Mouse (Mus musculus) limb, embryonic 13.5 days (tissue): ENCODE data around the gene Mettl21a. TPM values are rescaled to one million over a fixed set of nuclear protein-coding genes. Genes with fewer than 3 reads are reported as not detected.

ENCODE experiments used
- polyA plus RNA-seq: library from polyadenylated mRNA; unstranded; fragments of >200 nt; fragmentation: Nextera tagmentation; extraction: Ambion mirVana; gene quantifications from 2 replicates; pipeline ENCODE4 v1.2.1, GENCODE M21; 2015

Gene Mettl21a
- polyA plus RNA-seq, 1 experiment from 2014 or later: 27.2 TPM

Other genes with a start within 250 kb of the Mettl21a start
- gene Creb1, start 84.6 kb downstream of the Mettl21a start, polyA plus RNA-seq: 35.6 and 40.6 TPM in 2 replicates
- gene Ccnyl1, start 73.2 kb upstream of the Mettl21a start, polyA plus RNA-seq: 5.0 and 5.8 TPM in 2 replicates
- 1.0 and 1.1 TPM in 2 replicates for gene Fzd5, start 120.5 kb upstream of the Mettl21a start, polyA plus RNA-seq